Mouse (Mus musculus) gastrocnemius, adult 8-10 months (tissue): Measurements from ENCODE around the gene Sulf2. TPM values are rescaled to one million over a fixed set of nuclear protein-coding genes. Genes with fewer than 3 reads are reported as not detected.
A peak's percentile ranks its signal among the peaks of the same experiment; 100 is the strongest.
"Not testable (repeated sequence)": the region's sequence is repeated elsewhere in the genome, so short reads cannot be mapped to it uniquely, and the experiment has no call there.

Experiments
- DNase-seq, 2 experiments: peaks; one replicate each; pipeline ENCODE4 v3.0.0; 2022; ENCODE audit warnings: low spot score in 2 of 2
- total RNA-seq, 4 experiments: library from RNA; stranded (reverse); gene quantifications; 2 replicates each; pipeline ENCODE4 v1.2.4; 2022

The Sulf2 gene
- 1 to 10 TPM; 6.0 to 9.9 (median 7.1) TPM for total RNA-seq

DNA sequence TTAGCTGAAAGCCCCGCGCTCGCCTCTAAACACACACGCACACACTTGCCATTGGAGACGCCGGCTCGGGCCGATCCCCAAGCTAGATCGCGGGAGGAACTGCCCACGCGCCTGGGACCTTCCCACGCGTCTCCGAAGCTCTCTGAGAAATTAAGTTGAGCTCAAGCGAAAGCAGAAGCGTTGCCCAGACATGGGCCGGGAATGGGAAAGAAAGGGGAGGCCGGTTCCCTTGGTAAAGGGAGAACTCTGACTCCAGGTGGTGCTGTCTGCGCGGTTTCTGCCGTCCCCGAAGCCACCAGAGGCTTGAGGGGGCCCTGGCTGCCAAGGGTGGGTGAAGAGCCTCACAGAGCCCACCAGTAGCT is at the start of gene Sulf2:
Gene Sulf2, minus strand, starts transcription at position 210 of the 362 bp plus-strand sequence.
- DNase-seq, result peak; percentile 39 to 53

DNA sequence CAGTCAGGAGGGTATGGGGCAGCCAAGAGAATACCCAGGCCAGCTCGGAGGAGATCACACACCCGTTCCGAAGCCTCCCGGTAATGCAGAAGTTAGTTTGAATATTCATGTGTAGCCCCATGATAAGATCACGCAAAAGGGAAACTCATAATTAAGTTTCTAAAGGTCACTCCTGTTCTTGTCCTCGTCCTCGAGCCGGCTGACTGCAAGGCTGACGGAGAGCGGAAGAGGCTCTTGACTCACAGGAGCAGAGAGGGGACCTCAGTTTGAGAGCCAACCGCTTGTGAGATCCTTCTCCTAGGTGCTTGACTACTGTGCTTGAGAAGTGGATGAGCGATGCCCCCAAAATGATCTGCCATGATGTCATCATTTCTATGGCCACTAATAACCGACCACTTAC is 48.7 kb upstream of the Sulf2 start:
- no peak for DNase-seq

DNA sequence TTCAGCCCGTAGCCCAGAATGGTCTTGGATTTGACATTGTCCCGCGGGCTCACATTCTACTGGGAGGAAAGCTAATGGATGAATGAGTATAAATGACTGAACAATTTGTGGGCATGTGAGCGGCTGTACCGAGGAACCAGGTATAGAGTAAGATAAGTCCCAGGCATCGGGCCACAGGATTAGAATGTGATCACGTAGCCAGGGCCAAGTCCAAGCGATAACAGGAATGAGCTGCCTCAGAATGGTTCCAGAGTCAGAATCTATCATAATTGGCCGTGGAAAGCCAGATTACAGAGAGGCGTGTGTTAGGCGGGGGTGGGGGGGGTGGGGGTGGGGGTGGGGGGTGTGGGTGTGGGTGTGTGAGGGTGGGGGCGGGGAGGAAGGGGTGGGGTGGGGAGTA is 48.2 kb upstream of the Sulf2 start:
- DNase-seq, result no peak

DNA sequence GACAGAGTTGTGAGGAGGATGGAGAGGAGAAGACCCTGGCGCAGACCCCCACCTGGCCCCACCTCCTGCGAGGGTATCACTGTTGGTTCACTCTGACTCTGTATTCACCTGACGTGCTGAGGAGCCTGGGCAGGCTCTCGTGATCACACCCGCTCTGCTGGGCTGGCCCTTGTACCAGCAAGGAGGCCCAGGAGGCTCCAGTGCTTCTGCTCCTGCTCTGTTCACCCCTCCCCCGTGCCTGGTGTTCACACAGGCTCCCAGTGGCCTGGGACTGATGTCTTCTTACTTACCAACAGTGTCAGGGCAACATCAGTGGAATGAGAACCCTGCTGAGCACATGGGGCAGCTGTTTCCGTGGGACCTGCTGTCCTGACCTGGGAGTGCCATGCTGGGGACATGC is 42.5 kb upstream of the Sulf2 start:
- DNase-seq, result no peak

DNA sequence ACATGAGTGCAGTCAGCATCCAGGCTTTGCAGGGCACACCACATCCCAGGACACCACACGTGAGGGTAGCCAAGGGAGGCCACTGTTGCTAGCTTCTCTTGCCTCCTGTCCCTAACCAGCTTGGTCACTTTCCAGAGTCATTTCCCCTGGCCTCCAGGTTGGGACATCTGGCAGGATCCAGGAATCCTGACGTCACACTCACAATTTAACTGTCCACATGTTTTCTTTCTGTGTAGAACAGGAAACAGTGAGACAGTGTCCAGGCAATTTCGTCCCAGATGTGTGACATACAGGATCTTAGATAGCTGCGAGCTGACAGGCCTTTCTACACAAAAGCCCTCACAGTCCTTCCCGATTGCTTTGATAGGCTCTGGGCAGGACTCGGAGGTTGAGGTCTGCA is 41.6 kb upstream of the Sulf2 start:
- DNase-seq, result no peak

DNA sequence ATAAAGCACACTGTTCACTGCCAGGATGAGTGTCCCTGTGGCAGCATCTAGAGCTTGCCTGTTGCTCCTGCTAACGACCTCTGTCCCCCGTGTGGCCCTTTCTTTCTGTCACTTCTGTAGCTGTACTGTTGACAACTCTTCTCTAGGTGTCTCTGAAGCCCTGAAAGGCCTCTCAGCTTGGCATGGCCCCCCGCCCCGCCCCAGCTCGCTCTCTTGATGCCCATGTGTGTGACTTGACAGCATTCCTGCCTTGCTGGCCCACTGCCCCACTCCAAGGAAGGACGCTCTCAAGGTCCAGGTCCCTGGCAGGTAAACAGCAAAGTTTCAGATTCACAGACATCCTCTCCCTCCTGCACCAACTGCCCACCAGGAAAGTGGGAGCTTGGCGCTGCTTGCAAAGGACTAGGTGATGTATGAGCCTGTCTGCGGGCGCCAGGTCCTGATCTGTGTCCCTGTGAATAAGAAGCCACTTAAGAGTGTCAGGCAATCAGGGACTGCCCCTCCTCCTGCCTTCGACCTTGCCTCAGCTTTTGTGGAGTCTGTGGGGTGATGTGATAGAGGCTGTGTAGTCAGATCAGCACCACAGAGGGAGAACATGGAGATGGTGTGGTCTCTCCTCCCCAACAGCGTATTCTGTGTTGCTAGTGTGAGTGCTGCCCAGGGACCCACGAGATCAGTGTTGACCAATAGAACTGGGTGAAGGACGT is 40.8 kb upstream of the Sulf2 start:
- no peak for DNase-seq

DNA sequence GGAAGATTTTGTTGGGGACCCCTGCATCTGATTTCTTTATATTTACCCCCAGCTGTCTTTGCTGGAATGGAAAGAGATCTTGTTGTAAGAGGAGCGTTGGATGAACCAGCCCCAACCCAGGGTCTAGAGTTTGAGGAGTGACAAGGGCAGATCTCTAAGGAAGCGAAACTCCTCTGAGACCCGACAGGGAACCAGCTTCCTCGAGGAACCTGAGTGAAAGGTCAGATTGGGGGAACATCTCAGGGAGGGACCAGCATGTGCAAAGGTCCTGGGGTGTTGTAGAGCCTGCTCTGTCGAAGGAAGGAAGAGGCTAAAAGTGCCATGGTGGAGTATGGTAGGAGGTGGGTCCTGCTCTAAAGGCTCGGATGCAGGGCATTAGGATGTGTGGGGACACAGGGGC is 39.6 kb upstream of the Sulf2 start:
- no peak for DNase-seq

DNA sequence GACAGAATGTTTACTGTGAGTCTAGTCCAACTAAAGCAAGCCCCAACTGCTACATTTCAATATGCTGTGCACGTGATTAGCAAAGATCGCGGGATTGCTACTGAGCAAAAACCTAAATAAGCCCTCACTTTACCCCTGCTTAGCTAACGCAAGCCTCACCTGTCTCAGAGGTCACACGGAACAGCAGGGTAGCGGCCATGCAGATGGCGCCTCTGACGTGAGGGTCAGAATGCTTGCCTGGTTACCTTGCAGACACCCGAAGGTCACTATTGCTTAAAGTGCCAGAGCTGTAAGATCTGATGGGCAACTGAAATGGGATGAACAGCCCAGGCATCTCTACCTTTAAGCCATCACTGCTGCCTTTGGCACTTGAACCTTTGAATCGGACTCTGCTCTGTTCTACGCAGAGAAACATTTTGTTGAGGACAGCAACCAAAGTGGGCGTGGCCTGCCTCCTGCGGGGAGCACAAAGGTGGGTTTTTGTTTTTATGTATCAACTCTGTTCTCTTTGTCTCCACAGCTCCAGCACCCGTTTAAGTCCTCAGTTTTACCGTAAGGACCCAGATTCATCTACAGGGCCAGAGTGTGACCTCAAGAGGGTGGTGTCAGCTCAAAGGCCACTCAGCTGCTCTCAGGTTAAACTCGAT is 38.8 kb upstream of the Sulf2 start:
- no peak for DNase-seq

DNA sequence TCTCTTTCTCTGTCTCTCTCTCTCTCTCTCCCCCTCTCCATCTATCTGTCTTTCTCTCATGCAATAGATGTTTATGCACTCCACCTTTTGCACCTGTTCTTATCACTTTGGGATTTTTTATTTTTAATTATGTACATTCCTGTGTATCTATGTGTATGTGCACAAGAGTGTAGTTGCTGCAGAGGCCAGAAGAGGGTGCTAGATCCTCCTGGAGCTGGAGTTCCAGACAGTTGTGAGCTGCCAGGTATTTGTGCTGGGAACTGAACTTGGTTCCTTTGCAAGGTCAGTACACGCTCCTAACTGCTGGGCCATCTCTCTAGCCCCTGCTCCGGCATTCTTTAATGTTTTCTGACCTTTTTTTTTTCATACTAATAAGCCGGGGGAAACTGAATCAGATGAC is 38.0 kb upstream of the Sulf2 start:
- no peak for DNase-seq

DNA sequence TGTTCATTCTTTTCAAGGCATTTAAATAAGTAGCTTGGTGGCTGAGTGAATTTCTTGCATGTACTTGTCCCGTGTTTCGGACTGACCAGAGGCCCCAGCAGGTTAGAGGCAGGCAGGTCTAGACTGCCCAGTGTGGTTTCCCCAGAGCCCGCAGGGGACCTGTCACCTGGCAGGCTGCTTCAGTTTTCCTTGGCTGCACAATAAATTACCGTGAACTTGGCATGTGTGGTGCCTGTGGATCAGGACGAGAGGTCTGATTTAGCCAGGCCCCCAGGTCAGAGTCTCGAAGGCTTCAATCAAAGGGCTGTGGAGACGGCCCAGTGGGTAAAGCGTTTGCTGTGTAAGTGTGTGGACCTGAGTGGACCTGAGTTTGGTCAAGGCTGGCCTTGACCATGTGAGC is 35.4 kb upstream of the Sulf2 start:
- DNase-seq, result no peak

DNA sequence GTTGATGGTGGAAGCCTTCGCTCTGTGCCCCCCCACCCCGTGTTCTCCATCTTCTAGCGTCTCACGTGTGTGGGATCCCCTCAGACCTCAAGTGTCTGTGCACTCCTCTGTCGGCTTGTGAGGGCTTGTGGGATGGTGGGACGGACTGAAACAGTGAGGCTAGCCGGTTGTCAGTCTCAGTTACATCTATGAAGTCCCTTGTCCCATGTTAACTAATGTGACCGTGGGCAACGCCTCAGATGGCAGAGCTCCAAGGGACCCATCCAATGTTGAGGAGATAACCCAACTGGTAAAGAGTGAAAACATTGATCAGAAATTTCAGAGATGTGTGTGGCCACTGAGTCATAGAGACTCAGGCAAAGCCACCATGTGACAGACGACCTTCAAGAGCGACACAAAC is 33.7 kb upstream of the Sulf2 start:
- DNase-seq, result no peak

DNA sequence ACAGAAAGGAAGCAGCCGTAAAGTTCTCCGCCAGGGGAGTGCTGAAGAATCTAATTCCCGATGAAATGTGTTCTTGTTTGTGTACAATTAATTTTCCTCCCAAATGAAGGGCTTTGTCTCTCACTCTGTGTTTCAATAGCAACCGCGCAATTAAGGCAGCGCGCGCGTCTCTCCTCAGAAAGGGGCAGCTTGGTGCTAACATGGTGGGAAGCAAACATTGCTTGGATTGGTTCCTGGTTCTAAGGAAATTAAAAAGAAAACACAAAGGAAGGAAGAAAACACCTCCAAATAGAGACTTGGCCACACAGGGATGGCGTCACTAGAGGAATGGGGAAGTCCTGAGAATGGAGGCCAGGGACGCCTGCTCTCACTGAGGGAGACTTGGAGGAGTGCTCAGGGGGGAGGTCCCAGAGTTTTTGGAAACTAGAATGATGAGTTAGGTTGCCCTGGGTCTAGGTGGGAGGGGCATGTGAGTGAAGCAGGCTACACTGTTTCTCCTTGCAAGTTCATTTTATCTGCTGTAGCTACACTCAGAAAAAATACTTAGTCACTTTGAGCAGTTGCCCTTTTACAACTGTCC is 32.5 kb upstream of the Sulf2 start:
- not testable (repeated sequence) for DNase-seq

DNA sequence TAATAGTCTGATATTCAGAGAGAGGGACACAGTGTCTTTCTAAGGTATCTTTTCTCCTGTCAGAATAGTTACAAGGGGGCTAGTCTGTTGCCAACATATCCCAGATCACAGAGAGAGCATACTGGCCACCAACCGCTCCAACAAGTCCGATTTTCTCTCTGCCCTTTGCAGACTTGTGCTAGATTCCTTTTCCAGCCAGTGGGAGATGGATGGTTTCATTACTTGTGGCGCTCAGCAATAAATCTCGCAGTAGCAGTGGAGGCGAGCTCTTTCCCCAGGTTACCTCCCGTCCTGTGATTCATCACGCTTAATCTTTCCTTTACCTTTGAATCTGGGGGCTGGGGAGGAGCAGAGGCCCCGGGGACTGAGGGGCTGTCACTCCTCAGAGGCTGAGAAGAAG is 31.9 kb upstream of the Sulf2 start:
- DNase-seq, result not testable (repeated sequence)

DNA sequence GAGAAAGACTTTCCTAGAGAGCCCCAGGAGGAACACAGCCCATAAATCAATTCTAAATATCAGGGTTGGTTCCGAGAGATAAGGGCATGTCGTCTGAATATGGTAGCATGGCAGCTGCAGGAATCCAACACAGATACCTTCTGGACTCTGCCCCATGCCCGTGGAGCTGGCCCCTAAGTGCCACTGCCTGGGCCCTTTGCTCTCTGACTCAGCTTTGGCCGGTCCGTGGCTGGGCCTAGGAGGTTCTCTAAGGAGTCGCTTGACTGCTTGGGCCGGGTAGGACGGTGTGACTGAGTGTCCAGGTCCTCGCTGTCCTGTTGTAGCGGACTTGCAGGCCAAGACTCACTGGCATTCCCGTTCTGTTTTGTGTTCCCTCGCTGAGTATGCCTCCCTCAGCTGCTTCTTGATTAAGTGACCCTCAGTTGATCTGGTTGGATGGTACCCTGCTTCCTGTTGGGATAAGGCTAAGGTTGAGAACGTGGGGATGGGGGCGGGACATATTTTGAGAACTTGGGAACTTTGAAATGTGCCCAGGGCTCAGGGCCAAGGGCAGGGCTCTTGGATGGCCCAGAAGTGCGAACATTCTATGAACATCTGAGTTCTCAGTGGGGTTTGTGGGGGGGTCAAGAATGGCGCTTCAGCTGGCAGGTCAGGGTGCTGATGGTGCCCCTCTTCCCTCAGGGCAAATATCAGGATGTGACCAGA is 30.9 kb upstream of the Sulf2 start:
- DNase-seq, result no peak

DNA sequence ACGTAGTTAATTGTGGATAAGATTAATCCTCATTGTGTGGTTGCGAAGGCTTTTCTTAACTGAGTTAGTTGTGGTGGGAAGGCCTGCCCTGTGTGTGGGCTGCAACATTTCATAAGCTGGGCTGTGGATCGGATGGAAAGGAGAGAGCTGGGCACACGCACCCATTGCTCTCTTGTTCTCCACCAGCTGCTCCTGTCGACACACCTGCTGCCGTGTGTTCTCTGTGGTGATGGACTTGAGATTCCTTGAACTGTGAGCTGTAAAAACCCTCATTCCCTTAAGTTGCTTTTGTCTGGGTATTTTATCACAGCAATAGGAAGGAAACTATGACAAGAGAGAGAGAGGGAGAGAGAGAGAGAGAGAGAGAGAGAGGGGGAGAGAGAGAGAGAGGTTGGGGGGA is 30.3 kb upstream of the Sulf2 start:
- no peak for DNase-seq

DNA sequence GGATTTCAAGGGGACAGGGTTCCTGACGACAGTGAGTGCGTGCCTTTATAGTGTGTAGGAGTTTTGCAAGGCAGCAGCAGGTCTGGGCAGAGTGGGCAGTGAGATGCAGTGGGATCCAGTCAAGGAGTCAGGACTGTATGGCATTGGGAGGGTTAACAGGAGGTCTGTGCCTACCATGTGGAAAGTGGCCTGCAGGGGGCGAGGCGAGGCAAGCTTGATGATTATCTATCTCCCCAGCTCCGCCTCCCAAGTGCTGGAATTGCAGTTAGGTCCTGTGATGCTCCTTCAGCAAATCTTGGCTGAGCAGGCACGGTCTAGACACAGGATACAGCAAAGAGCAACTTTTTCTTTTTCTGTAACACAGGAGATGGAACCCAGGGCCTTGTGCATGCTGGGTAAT is 29.0 kb upstream of the Sulf2 start:
- DNase-seq, result no peak

DNA sequence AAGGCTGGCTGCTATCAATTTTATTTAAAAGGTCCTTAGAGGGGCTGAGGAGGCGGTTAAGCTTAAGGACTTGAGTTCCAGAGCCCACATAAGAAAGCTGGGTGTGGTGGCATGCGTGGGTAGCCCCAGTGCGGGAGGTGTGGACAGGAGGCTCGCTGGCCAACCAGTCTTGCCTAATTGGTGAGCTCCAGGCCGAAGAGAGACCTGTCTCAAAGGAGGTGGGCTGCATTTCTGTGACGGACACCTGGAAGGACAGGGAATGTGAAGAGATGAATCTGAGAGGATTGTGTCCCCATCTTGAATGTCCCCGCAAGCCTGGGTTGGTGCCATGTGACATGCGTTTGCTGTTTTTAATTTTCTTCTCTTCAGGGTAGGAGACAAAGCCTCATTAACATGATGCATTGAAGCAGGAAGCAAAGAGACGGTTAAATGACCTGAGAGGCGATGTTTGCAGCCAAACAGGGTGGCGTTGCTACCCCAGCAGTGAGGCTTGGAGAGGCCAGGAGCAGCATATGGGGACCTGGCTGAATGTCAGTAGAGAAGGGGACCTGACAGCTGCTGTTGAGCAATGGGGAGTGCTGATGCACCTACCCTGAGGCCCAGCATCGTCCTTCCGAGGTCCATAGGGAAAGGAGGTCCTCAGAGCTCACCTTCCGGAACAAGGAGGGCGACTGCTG is 26.7 kb upstream of the Sulf2 start:
- DNase-seq, result no peak

DNA sequence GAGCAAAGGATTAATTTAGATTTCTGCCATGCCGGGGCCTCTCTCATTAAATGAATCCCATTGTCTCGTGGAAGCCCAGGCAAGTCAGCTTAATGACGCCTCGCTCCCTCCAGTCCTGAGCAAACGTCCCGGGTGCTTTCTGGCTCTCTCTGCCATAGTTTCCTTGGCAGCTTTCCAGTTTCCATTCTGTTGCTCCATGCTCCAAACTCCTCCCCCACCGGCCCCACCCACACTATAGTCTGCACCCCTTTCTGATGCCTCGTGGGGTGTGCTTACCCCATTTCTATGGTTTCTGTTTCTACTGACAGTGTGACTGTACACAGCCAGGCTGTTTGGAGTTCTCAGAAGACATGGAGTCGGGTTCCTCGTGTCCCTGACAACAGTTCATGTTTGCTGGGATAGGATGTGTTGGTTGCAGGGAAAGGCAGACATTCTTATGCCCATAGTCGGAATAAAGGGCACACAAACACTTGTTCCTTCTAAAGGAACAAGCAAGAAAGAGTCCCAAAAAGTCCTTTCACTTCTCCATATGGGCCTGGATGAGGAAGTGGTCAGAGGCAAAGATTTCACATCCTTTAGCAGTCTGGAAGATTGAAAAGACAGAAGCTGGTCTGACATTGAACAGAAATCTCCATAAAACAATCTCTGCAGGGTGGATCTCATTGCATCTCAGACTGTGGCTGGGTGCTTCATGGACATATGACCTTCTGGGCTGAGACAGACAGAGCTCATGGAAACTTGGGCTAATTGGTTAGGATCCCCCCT is 25.5 kb upstream of the Sulf2 start:
- DNase-seq, result peak; percentile 42 to 69

DNA sequence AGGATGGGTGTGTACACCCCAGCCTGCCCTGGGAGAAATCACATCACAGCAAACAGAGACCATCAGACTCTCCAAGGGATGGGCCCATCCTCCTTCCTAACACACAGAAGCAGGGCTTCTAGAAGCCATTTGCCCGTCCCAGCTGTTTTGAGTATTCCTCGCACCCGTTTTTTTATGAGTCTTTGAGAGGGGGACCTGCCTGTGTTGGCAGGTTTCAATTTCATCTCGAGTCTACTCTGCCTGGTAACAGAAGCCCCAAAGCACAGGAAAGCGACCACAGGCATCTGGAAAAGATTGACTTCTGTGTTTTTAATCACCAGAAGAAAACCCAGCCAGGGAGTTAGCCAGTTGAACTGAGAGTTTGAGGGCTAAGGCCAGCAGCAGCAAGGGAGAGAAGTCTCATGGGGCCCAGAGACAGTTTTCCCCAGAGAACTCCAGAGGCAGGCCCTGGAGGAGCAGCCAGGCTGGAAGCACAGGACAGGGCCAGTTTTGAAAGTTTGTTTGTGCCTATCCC is 24.7 kb upstream of the Sulf2 start:
- DNase-seq, result peak in 1 of 2 experiments; percentile 45

DNA sequence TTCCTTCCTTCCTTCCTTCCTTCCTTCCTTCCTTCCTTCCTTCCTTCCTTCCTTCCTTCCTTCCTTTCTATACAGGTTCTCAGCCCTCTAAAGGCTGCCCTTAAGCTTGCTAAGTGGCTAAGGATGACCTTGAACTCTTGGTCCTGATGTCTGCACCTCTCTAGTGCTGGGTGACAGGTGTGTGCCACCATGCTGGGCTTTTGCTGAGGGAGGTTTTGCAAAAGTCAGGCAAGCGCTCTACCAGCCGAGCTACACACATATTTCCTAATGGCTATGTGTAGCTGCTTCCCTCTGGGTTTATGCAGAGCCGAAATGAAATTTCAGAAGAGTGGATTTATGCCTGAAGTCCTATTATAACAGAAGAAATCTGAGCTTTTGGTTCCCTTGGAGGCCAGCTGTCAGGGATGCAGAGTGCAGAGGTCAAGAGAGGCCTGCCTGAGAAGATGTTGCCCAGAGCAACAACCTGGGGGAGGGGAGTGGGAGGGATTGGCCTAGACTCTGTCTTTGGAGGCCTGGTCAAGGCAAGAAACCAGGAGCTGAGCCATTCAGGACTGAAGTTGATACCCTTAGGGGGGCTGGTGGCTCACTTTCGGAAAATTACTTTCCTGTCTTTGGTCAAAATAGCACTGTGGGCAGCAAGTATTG is 24.1 kb upstream of the Sulf2 start:
- DNase-seq, result peak; percentile 48 to 52
